Comparison of ENCODE assay signal across 20 mouse cellular contexts in the genomic region with DNA sequence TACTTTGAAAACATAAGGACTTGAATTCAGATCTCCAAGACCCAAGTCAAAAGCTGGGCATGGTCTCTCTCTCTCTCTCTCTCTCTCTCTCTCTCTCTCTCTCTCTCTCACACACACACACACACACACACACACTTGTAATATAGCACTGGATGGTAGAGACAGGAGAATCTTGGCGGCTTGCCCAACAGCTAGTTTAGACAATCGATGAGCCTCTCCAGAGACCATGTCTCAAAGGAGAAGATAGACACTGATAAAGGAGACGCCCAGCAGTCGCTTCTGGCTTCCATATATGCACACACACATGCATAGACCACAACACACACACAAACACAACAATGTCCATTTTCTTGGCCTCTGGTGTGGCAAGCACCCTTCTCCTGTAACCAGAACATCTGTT.
DNase-seq lines count a peak whose midpoint lies in the region; ATAC-seq and TF ChIP-seq lines count a peak whose summit lies in the region.
"Had no signal": no experiment of that assay in that cellular context is flagged by ENCODE, and none has a peak within 500 bp of the region (broad histone marks: within the 10 kb centered on the region; RNA-seq: fewer than 3 reads in every experiment).

No protein-coding gene starts in this region.

- H3K27ac ChIP-seq in heart, embryonic 15.5 days: peak overlapping the region; percentile 5; the same call in 1 of the 2 replicates
- no peak overlapping the region for H3K27ac ChIP-seq in heart, adult 2 months
- no peak overlapping the region for H3K27ac ChIP-seq in liver, postnatal 0 days (ENCODE audit: low read depth)
- H3K27ac ChIP-seq: limb, embryonic 12.5 days; liver, embryonic 14.5 days; macrophage; stomach, postnatal 0 days had no signal

- H3K4me1 ChIP-seq in heart, embryonic 15.5 days (replicated peaks): peaks cover 62% of the 10 kb centered on the region
- peaks cover 3% of the 10 kb centered on the region; the same call in 1 of the 2 replicates for H3K4me1 ChIP-seq in heart, adult 2 months (ENCODE audit: control insufficient read depth, insufficient read depth, low read length)
- H3K4me1 ChIP-seq in liver, postnatal 0 days (ENCODE audit: insufficient read depth): peaks cover 11% of the 10 kb centered on the region

- H3K79me2 ChIP-seq in heart, adult 2 months (replicated peaks; ENCODE audit: control insufficient read depth, insufficient read depth, low read length): no peaks in the 10 kb centered on the region

- intact Hi-C loops in heart, adult 2 months (cut with DNase I): loop anchor here (2.0 to 5.0 kb wide), 2 partner anchors 174 to 772 kb away; no protein-coding TSS in a partner anchor

- peak; percentile 34 for DNase-seq in gastrocnemius, postnatal 10 days
- DNase-seq in gastrocnemius, postnatal 4 days (ENCODE audit: low spot score in 2 of 2): no peak
- DNase-seq in heart, adult 2 months: no peak
- DNase-seq in liver, postnatal 0 days: peak; percentile 55
- DNase-seq in liver (no peak), MN1 (ENCODE audit: low spot score) (peak; percentile 94)
- DNase-seq: adrenal gland, postnatal 36 days; cerebellum, adult 9-11 months; forebrain, postnatal 0 days; gastrocnemius, postnatal 25 days; kidney, adult 9 months; kidney, postnatal 14 days; thymus, postnatal 14 days had no signal

- 25% methylated on average over 4 of the region's 4 CpGs for WGBS in heart, embryonic 15.5 days
- 20% methylated on average over 4 of the region's 4 CpGs for WGBS in heart, adult 2 months
- WGBS in liver, postnatal 0 days (ENCODE audit: insufficient replicate concordance): 43% methylated on average over 4 of the region's 4 CpGs

- no peak for TF ChIP-seq EP300 in heart, adult 2 months (IDR thresholded peaks at IDR 0.05; ENCODE audit: insufficient read depth, low read depth, low read length)
- TF ChIP-seq EP300 in liver, postnatal 0 days (IDR thresholded peaks at IDR 0.05; ENCODE audit: low read depth): no peak

- H3K9me3 ChIP-seq in heart, embryonic 15.5 days (replicated peaks): no peaks in the 10 kb centered on the region
- H3K9me3 ChIP-seq in liver, postnatal 0 days (ENCODE audit: low read length): no peaks in the 10 kb centered on the region
- H3K9me3 ChIP-seq: limb, embryonic 12.5 days had no signal

- no peak for TF ChIP-seq POLR2A in heart, adult 2 months (IDR thresholded peaks at IDR 0.05; ENCODE audit: insufficient read depth, low read depth, low read length)

- H3K9ac ChIP-seq in heart, embryonic 15.5 days: no peak overlapping the region
- H3K9ac ChIP-seq in heart, adult 2 months (ENCODE audit: low read depth, low read length): no peak overlapping the region
- H3K9ac ChIP-seq in liver, postnatal 0 days (replicated peaks): no peak overlapping the region
- H3K9ac ChIP-seq: forebrain, postnatal 0 days; limb, embryonic 12.5 days; liver, embryonic 14.5 days had no signal

- no peak for TF ChIP-seq CTCF in heart, adult 2 months (IDR thresholded peaks at IDR 0.05)
- TF ChIP-seq CTCF in liver, postnatal 0 days (IDR thresholded peaks at IDR 0.05; ENCODE audit: low read depth): no peak

- H3K4me2 ChIP-seq in heart, embryonic 15.5 days: no peak overlapping the region
- no peak overlapping the region for H3K4me2 ChIP-seq in liver, postnatal 0 days (ENCODE audit: low read depth, low read length)

- no peaks in the 10 kb centered on the region for H3K36me3 ChIP-seq in heart, embryonic 15.5 days
- H3K36me3 ChIP-seq in heart, adult 2 months (ENCODE audit: control insufficient read depth, insufficient read depth, low read length): no peaks in the 10 kb centered on the region
- no peaks in the 10 kb centered on the region for H3K36me3 ChIP-seq in liver, postnatal 0 days (replicated peaks; ENCODE audit: insufficient read depth, low read length)
- H3K36me3 ChIP-seq: limb, embryonic 12.5 days had no signal

- peaks cover 14% of the 10 kb centered on the region for H3K27me3 ChIP-seq in heart, embryonic 15.5 days
- H3K27me3 ChIP-seq in heart, adult 2 months (ENCODE audit: control insufficient read depth, insufficient read depth, low read length): no peaks in the 10 kb centered on the region
- peaks cover 15% of the 10 kb centered on the region for H3K27me3 ChIP-seq in liver, postnatal 0 days (ENCODE audit: insufficient read depth, low read length)

- H3K4me3 ChIP-seq in heart, embryonic 15.5 days: no peak overlapping the region
- H3K4me3 ChIP-seq in heart, adult 2 months: no peak overlapping the region
- no peak overlapping the region for H3K4me3 ChIP-seq in liver, postnatal 0 days (ENCODE audit: low read depth, low read length)
- H3K4me3 ChIP-seq: limb, embryonic 12.5 days had no signal

- no peak for ATAC-seq in heart, embryonic 15.5 days (replicated peaks; ENCODE audit: insufficient number of reproducible peaks, insufficient read depth, low FRiP score, low read depth)
- no peak for ATAC-seq in liver, postnatal 0 days
- ATAC-seq: CD4-positive, CD25-positive, alpha-beta regulatory T cell, adult 4 months; Patski had no signal

Comparison
In these comparisons a context has a peak if more than half of its experiments do, and no peak if none do; other contexts are left out.
1. DNase-seq: peak in gastrocnemius, postnatal 10 days (single experiment), liver, postnatal 0 days (single experiment) and MN1 (single experiment); none in gastrocnemius, postnatal 4 days (0 of 2), heart, adult 2 months (0 of 2) and liver (single experiment).